Mouse (Mus musculus) C2C12 (cell line): ENCODE measurements at regions not wholly inside any gene's neighbourhood (a gene's known extent, or its start where the extent isn't known, plus 50 kb on each side); places are given as distances from the start of the nearest gene placed in this dataset.

Source experiments
- CTCF ChIP-seq: IDR thresholded peaks from one replicate; pipeline ENCODE4 v1.5.1; 2011; ENCODE audit not compliant: control insufficient read depth, insufficient read depth, insufficient read length
- FOSL1 ChIP-seq: IDR thresholded peaks from one replicate; pipeline ENCODE4 v1.8.0; 2011; ENCODE audit warnings: mild to moderate bottlenecking, low read length; ENCODE audit not compliant: poor library complexity, insufficient read depth, severe bottlenecking
- MAX ChIP-seq: IDR thresholded peaks from one replicate; pipeline ENCODE4 v1.6.1; 2011; ENCODE audit warnings: mild to moderate bottlenecking, control low read depth
- MYOD1 ChIP-seq: IDR thresholded peaks from one replicate; pipeline ENCODE4 v1.6.1; 2011; ENCODE audit warnings: low read depth; ENCODE audit not compliant: control insufficient read depth, insufficient read length
- MYOG ChIP-seq: IDR thresholded peaks from one replicate; pipeline ENCODE4 v1.6.1; 2011; ENCODE audit not compliant: control insufficient read depth, insufficient read length; ENCODE audit errors: extremely low read depth

- TF ChIP-seq FOSL1 (peak; percentile 86), CTCF (no peak), MYOD1 (no peak), MAX (peak; percentile 40), MYOG (no peak)
Measured at GRCm38 (mm10) chr15:62658695-62659094, 1186.3 kb downstream of the Gsdmc2 start.
